Mouse (Mus musculus): ENCODE measurements around the gene Pik3r6. TPM values are rescaled to one million over a fixed set of nuclear protein-coding genes. Genes with fewer than 3 reads are reported as not detected.

The Pik3r6 gene
- polyA plus RNA-seq, 1 experiment, result not detected

DNA sequence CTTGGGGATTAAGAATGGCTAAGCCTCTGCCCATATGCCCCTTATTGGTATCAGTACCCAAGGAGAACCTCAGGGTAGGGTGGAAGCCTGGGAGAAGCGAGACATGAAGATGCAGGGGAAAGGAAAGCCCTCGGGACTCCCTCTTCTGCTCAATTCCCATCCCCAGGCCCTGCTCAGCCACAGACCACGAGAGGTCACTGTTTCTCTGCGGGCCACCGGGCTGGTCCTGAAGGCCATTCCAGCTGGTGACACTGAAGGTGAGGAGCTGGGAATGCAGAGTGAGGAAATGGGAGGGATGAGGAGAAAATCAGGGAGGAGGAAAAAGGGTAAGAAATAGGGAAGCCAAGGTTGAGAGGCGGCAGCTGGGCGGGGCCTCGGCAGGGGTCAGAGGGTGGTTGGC, 41.7 kb downstream of the Pik3r6 start:
- H3K4me3 ChIP-seq (ENCODE audit: insufficient read depth, low read length), result no peak overlapping the region
- H3K4me1 ChIP-seq (ENCODE audit: control insufficient read depth, insufficient read depth, low read length), result no peaks in the 10 kb centered on the region
- H3K27ac ChIP-seq (ENCODE audit: insufficient read depth, low read length), result no peak overlapping the region
- TF ChIP-seq POLR2A (IDR thresholded peaks at IDR 0.05; ENCODE audit: low read depth, low read length) (no peak), CTCF (IDR thresholded peaks at IDR 0.05; ENCODE audit: borderline replicate concordance, insufficient read depth, low read length) (peak; percentile 78)

DNA sequence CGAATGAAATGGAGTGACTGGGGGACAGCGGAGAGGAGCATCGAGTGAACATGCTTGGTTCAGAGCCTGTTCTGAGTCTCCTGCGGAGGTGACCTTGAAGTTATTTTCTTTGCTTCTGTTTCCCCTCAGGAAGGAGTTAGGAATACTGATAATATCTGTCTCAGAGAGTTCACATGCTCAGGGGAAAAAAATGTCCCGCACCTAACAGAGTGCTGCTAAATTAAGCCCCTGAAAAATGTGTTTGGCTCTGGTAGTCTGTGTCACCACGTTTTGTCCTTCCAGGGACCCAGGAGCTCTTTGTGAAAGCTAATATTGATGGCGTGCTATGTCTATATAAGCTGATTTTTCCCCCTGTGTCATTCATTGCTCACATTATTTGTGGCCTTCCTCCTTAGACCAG, 42.4 kb downstream of the Pik3r6 start:
- H3K27ac ChIP-seq (ENCODE audit: insufficient read depth, low read length), result no peak overlapping the region
- TF ChIP-seq CTCF (IDR thresholded peaks at IDR 0.05; ENCODE audit: borderline replicate concordance, insufficient read depth, low read length) (no peak), POLR2A (IDR thresholded peaks at IDR 0.05; ENCODE audit: low read depth, low read length) (no peak)
- H3K4me3 ChIP-seq (ENCODE audit: insufficient read depth, low read length), result no peak overlapping the region

DNA sequence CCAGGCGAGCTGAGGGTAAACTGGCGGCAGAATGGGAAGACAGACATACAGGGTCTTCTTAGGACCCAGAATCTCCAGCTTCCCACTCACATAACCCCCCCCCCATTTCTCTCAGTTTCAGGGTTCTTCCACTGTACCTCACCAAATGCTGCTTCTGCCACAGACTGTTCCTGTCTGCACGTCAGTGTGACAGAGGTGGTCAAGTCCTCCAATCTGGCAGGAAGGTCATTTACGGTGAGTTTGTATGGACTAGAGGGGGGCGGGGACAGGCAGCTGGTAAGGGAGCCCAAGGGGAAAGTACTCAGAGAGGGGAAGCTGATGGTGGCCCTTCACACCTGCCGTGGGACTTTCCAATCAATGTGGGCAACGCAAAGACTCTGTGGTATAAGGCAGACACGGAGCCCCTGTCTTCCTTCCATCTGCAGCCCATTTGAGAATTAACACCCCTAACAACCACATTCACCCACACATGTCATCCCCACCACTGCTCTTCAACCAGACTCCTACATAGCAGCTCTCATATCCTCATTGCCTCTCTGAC, 42.9 kb downstream of the Pik3r6 start:
- Histone ChIP-seq H3K4me1 (ENCODE audit: control insufficient read depth, insufficient read depth, low read length) (no peaks in the 10 kb centered on the region), H3K27ac (ENCODE audit: insufficient read depth, low read length) (no peak overlapping the region), H3K4me3 (ENCODE audit: insufficient read depth, low read length) (no peak overlapping the region)
- no peak for TF ChIP-seq CTCF (IDR thresholded peaks at IDR 0.05; ENCODE audit: borderline replicate concordance, insufficient read depth, low read length)
- no peak for TF ChIP-seq POLR2A (IDR thresholded peaks at IDR 0.05; ENCODE audit: low read depth, low read length)

More for the DNA sequence above, 42.4 kb downstream of the Pik3r6 start:
- no peaks in the 10 kb centered on the region for H3K4me1 ChIP-seq (ENCODE audit: control insufficient read depth, insufficient read depth, low read length)

DNA sequence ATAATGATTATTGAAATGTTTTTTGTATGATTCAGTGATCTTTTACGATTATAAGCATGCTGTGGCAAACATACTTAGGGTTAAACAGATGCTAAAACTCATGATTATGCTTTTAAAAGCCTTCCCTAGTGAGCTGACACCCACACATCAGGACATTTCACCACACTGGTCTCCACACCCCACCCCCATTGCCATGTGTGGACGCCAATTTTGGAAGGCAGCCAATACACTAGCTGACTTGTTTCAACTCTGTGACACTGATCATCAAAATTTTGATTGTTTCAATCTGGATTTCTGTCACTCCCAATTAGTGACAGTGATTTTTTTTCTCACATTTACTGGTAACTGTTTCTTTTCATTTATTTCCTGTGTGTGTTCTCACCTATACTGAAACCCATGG, 44.7 kb downstream of the Pik3r6 start:
- no peaks in the 10 kb centered on the region for H3K4me1 ChIP-seq (ENCODE audit: control insufficient read depth, insufficient read depth, low read length)
- TF ChIP-seq POLR2A (IDR thresholded peaks at IDR 0.05; ENCODE audit: low read depth, low read length) (no peak), CTCF (IDR thresholded peaks at IDR 0.05; ENCODE audit: borderline replicate concordance, insufficient read depth, low read length) (no peak)
- H3K4me3 ChIP-seq (ENCODE audit: insufficient read depth, low read length), result no peak overlapping the region
- no peak overlapping the region for H3K27ac ChIP-seq (ENCODE audit: insufficient read depth, low read length)

DNA sequence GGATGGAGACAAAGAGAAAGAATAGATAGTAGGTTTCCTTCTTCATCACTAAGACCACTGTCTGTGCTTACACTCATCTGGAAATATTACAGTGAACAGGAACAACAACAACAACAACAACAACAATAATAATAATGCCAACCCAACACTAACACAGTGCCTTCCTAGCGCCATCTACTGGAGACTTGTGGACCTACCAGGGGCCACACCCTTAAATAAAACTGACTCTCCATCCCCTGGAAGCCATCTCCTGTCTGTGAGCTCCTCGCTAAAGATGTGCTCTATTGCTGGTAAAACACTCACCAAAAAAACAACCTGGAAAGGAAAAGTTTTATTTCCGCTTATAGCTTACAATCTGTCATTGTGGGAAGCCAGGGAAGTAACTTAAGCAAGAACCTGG, 46.8 kb downstream of the Pik3r6 start:
- Histone ChIP-seq H3K4me3 (ENCODE audit: insufficient read depth, low read length) (no peak overlapping the region), H3K4me1 (ENCODE audit: control insufficient read depth, insufficient read depth, low read length) (no peaks in the 10 kb centered on the region), H3K27ac (ENCODE audit: insufficient read depth, low read length) (no peak overlapping the region)
- no peak for TF ChIP-seq CTCF (IDR thresholded peaks at IDR 0.05; ENCODE audit: borderline replicate concordance, insufficient read depth, low read length)
- no peak for TF ChIP-seq POLR2A (IDR thresholded peaks at IDR 0.05; ENCODE audit: low read depth, low read length)

DNA sequence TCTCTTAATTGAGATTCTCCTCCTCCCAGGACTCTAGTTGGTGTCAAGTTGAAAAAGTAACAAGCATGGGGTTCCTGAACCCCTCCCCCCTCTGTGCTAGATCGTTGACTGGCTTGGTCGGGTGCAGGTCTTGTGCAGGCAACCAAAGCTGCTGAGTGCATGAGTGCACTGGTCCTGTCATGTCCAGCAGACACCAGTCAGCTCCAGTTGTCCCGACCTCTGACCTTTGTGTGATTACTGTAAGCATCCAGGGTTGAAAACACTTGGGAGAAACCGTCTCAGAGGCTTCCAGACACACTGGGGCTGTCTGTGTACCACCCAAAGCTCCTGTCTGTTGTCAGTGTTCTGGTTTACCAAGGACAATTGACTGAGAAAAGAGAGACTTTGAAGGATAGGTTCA, 47.5 kb downstream of the Pik3r6 start:
- TF ChIP-seq CTCF (IDR thresholded peaks at IDR 0.05; ENCODE audit: borderline replicate concordance, insufficient read depth, low read length), result no peak
- no peak for TF ChIP-seq POLR2A (IDR thresholded peaks at IDR 0.05; ENCODE audit: low read depth, low read length)
- H3K27ac ChIP-seq (ENCODE audit: insufficient read depth, low read length), result no peak overlapping the region
- no peaks in the 10 kb centered on the region for H3K4me1 ChIP-seq (ENCODE audit: control insufficient read depth, insufficient read depth, low read length)
- H3K4me3 ChIP-seq (ENCODE audit: insufficient read depth, low read length), result no peak overlapping the region

DNA sequence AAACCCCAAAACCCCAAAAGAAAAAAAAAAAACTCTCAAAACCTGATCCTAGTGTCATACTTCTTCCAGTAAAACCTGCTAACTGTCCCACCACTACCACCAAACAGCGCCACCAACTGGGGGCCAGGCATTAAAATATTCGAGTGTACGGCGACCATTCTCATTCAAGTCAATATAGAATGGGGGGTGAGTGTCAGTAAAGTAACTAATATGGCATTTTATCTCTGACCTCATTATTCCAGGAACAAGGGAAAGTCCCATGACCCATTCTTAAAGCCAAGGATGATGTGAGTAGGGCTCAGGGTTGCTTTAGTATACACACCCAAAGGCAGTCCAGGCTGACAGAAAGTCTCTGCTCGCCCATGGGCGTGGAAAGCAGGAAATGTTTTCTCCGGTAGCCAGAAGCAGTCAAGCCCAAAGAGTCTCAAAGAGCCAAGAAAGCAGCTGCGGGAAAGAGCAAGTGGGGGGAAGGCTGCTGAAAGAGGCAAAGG, 51.2 kb downstream of the Pik3r6 start:
- TF ChIP-seq POLR2A (IDR thresholded peaks at IDR 0.05; ENCODE audit: low read depth, low read length), result no peak
- TF ChIP-seq CTCF (IDR thresholded peaks at IDR 0.05; ENCODE audit: borderline replicate concordance, insufficient read depth, low read length), result no peak
- Histone ChIP-seq H3K4me1 (ENCODE audit: control insufficient read depth, insufficient read depth, low read length) (no peaks in the 10 kb centered on the region), H3K4me3 (ENCODE audit: insufficient read depth, low read length) (no peak overlapping the region), H3K27ac (ENCODE audit: insufficient read depth, low read length) (no peak overlapping the region)

DNA sequence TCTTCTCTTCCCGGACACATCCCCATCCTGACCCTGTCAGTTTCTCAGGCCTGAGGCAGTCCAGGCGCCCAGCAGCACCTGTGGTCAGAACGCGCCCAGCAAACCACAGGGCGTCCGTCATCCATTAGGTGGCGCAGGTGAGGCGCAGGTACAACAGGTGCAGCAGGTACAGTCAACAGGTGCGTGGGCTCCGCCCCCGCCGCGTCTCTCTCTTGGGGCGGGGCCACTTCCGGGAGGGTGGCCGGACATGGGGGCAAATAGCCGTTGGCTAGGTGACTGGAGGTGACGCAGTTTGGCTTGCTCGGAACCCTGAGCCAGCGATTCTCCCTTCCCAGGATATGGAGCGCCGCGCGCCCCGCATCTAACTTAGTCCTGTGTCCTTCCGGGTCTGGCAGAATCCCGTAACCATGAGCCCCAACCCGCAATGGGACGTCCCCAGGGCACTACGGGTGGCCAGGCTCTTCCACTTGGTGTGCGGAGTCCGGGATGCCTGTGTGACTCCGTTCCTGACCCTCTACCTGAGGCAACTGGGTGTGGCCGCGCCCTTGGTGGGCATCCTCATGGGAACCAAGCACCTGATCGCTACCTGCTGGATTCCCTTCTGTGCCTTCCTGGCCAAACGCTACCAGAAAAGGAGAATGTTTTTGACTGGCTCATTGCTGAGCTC, 53.2 kb downstream of the Pik3r6 start, which contains the start of gene Mfsd6l:
Gene Mfsd6l, plus strand, starts transcription at position 269 of the 667 bp plus-strand sequence.
- H3K27ac ChIP-seq (ENCODE audit: insufficient read depth, low read length), result no peak within 1 kb of the TSS
- no peak within 1 kb of the TSS for H3K4me3 ChIP-seq (ENCODE audit: insufficient read depth, low read length)
- H3K4me1 ChIP-seq (ENCODE audit: control insufficient read depth, insufficient read depth, low read length), result no peaks in the 10 kb centered on the region
- TF ChIP-seq CTCF (IDR thresholded peaks at IDR 0.05; ENCODE audit: borderline replicate concordance, insufficient read depth, low read length) (0 out of 2 replicates have a peak, but pooled peaks have one; percentile 7), POLR2A (IDR thresholded peaks at IDR 0.05; ENCODE audit: low read depth, low read length) (no peak)

DNA sequence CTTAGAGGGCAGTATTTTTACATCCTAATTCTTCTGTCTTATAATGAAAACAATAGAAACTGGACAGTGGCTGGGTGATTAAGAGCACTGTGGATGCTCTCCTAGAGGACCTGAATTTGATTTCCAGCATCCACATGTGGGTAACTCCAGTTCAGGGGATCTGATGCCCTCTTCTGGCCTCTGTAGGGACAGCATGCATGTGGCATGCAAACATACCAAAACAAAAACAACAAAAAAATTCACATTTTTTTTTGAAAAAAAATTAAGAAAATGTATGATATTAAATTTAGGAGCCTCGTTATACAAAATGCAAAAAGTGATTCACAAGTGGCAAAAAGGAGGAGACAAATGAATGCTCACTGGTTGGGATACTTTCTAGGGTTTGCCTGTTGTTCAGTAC, 56.7 kb downstream of the Pik3r6 start:
- H3K4me1 ChIP-seq (ENCODE audit: control insufficient read depth, insufficient read depth, low read length), result no peaks in the 10 kb centered on the region
- H3K4me3 ChIP-seq (ENCODE audit: insufficient read depth, low read length), result no peak overlapping the region
- H3K27ac ChIP-seq (ENCODE audit: insufficient read depth, low read length), result no peak overlapping the region
- TF ChIP-seq POLR2A (IDR thresholded peaks at IDR 0.05; ENCODE audit: low read depth, low read length) (no peak), CTCF (IDR thresholded peaks at IDR 0.05; ENCODE audit: borderline replicate concordance, insufficient read depth, low read length) (peak; percentile 23; the same call in 1 of the 2 replicates)

All from embryonic fibroblast, embryonic 13.5 days (primary cell).